Mouse (Mus musculus) heart, adult 11 months (tissue): ENCODE measurements around the gene Fpr2.
"Not testable (repeated sequence)": the region's sequence is repeated elsewhere in the genome, so short reads cannot be mapped to it uniquely, and the experiment has no call there.

ENCODE experiments used
- DNase-seq: peaks from one replicate; pipeline ENCODE4 v3.0.0; 2022

Fpr2 gene

DNA sequence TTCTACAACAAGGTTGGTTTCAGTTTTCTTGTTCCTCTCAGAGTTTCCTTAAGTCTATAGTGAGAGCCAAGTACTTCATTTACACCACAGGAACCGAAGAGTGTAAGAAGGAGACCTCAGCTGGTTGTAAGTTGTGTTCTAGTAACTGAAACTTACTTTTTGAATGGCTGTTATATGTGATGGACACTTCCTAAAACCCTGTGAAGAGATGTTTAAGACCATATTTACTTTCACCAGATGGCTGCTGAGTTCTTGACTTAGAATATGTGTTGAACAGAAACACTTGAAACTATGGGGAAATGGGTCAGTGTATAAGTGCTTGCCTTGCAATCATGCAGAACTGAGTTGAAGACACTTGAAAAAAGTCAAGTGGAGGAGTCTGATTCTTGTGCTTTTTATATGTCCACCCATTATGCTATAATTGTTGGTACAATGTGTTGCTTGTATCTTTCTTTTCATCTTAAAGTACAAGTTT lies at the start of gene Fpr2, which contains the start of gene Fpr3:
TSS of gene Fpr2 (plus strand) at position 51 of the 475 bp plus-strand sequence.
TSS of gene Fpr3 (plus strand) at position 79 of the 475 bp plus-strand sequence.
- peak; percentile 19 for DNase-seq

GRCm38 (mm10) chr17:17837919-17838701 lies 49.5 kb upstream of the Fpr2 start:
- DNase-seq: peak; percentile 100

- peak; percentile 7 for DNase-seq
These were observed 48.3 kb upstream of the Fpr2 start for GRCm38 (mm10) chr17:17839276-17839675.

GRCm38 (mm10) chr17:17840796-17841195 lies 46.8 kb upstream of the Fpr2 start:
- DNase-seq: peak; percentile 35

DNA sequence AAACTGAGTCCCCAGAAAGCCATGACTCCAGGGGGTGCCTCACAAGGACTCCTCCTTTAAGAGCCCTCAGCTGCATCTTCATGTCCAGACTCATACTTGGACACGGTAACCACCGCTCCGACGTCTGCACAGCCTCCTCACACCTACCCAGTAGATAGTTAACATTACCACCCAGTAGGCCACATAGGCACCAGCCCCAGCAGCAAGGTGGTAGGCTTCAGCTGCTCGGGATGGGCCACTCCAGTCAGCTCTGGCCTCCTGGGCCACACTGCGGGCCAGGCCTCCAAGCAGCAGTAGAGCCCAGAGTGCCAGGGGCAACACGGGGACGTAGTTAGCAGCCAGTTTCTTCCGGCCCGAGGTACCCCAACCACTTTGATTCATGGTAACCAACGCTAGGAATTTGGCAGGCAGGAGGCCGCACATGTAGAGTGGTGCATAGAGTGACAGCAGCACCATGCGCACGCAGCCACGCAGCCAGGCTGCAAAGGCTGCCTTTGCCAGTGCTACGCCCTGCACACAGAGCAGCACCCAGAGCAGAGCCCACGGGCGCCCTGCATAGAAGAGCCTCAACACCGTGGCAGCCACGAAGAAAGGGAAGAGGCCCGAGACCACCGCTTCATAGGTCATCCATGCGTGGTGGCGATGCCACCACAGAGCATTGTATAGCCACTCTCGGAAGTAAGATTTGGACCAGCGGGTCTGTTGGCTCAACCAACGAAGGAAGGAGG lies 43.9 kb upstream of the Fpr2 start:
- no peak for DNase-seq

DNA sequence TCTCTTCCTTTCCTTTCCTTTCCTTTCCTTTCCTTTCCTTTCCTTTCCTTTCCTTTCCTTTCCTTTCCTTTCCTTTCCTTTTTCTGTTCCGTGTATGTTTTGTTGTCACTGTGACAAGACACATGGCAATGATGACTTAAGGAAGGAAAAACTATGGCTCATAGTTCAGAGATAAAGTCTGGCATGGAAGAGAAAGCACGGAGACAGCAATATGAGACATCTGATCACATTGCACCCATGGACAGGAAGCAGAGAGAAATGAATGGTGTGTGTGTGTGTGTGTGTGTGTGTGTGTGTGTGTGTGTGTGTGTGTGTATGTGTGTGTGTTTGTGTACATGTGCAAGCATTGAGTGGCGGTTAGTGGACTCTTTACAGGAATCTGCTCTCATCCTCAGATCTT lies 43.0 kb upstream of the Fpr2 start:
- not testable (repeated sequence) for DNase-seq

- no peak for DNase-seq
These were observed 42.2 kb upstream of the Fpr2 start for GRCm38 (mm10) chr17:17845187-17846027.

GRCm38 (mm10) chr17:17848988-17849387 lies 38.6 kb upstream of the Fpr2 start:
- no peak for DNase-seq

GRCm38 (mm10) chr17:17849906-17850712 lies 37.5 kb upstream of the Fpr2 start:
- no peak for DNase-seq

- DNase-seq: no peak
These were observed 32.4 kb upstream of the Fpr2 start, which contains the start of gene Has1 for GRCm38 (mm10) chr17:17855064-17855838. Gene Has1, minus strand, starts transcription at chr17:17855205.

- peak; percentile 87 for DNase-seq
These were observed 31.0 kb upstream of the Fpr2 start for GRCm38 (mm10) chr17:17856612-17857011.

DNA sequence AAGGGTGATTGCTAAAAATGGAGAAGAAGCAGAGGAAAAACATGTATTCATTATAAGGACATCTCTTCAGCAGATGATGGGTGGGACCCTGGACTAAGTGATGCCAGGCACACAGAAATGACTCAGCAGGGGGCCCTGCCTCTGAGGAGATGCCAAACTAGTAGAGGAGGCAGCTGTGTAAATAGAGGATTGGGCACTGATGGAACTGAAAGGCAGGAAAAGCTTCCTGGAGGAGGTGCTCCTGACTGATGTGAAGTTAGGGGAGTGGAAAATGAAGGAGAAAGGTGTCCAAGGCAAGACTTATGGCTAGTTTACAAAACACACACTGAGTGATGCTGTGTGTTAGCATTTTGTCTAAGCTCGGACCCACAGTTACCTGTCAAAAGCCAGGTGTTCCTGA lies 30.2 kb upstream of the Fpr2 start:
- DNase-seq: peak; percentile 80

- peak; percentile 74 for DNase-seq
These were observed 27.5 kb upstream of the Fpr2 start for GRCm38 (mm10) chr17:17860110-17860509.

DNA sequence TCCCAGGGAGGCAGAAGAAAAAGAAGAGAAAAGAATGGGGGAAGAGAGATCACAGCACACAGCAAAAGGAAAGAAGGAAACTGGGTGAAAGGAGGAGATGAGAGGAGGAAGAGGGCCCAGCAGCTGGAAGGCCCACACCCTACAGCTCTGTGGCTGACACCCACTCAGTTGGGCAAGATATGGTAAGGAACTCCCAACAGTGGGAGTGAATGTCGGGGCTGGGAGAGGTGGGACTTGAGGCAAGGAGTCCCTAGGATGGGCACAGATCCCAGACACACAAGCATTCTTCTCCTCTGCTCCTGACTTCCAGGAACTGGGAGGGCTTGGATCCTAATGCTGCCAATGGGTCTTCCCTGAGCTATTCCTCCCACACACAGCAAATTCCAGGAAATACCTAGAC lies 25.3 kb upstream of the Fpr2 start:
- peak; percentile 93 for DNase-seq

- DNase-seq: peak; percentile 82
These were observed 22.5 kb upstream of the Fpr2 start for GRCm38 (mm10) chr17:17865168-17865567.

DNA sequence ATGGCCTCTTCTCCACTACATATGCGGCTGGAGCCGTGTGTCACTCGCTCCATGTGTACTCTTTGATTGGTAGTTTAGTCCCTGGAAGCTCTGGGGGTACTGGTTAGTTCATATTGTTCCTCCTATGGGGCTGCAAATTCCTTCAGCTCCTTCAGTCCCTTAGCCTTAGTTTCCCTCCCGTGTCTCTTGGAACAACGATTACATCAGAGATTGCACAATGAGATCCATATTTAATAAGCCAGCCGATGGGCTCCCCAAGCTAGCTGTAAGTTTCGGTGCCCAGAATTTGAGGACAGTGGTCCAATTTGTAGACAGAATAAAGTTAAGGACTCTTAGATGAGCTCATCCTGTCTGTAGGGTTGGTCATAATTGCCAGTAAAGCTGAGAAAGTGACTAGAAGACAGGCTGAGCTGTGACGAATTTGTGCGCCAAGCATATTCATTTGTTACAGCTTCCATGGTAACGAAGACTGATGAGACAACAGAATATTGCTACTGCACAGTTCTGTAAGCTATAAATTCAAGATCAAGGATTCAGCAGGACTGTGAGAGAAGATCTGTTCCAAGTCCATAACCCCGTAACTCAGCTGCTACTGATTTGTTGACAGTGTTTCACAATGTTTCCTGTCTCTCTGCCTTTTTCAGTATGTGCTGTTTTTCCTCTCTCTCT lies 20.7 kb upstream of the Fpr2 start:
- peak; percentile 91 for DNase-seq

- peak; percentile 80 for DNase-seq
These were observed 16.6 kb upstream of the Fpr2 start for GRCm38 (mm10) chr17:17870892-17871550.

DNA sequence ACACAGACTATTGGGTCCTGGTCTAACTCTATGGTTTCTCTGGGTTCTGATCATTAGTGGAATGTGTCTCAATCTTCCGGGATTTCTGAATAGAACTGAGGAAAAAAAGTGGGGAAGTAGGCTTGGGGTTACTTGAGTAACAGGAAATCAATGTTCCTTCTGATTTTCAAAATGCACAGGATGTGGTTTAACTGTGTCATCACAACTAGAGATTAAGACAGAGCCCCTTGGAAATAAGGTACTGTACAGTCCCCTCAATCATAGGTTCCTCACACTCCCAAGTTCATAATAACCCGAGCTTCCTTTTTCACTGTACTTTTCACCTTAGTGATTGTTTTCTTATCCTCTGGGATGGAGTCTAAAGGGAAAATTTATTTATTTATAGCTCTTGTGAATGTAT lies 15.9 kb upstream of the Fpr2 start:
- DNase-seq: no peak

DNA sequence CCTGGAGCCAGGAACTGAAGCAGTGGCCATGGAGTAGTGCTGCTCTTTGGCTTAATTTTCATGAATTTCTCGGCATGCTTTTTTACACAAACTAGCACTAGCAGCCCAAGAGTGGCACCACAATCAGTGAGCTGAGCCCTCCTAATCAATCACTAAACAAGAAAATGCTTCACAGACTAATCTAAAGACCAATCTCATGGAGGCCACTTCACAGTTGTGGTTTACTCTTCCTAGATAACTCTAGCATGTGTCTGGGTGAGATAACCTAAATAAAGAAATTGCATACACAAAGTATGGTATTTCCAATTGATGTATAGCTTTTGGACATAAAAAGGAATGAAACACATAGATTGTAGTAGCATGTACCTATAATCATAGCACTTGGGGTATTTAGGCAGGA lies 8.3 kb upstream of the Fpr2 start:
- no peak for DNase-seq

DNA sequence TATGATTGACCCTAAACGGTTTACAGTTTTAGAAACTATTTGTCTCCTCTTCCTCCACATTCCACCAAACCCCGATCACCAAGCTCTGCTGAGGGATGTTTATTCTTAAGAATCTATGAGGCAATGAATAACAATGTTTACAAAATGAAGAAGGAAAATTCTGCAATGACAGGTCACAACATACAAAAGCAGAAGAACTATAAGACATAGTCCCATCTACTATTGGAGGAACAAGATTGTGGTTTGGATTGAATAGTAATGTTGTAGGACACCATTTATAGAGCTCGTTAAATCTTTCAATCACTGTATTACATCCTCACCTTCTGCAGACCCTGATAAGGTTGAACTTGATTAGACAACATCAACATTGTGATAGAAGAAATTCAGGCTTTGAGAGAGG lies 5.0 kb upstream of the Fpr2 start:
- no peak for DNase-seq
